Mouse (Mus musculus): ENCODE measurements around the gene Resp18.

Gene Resp18

DNA sequence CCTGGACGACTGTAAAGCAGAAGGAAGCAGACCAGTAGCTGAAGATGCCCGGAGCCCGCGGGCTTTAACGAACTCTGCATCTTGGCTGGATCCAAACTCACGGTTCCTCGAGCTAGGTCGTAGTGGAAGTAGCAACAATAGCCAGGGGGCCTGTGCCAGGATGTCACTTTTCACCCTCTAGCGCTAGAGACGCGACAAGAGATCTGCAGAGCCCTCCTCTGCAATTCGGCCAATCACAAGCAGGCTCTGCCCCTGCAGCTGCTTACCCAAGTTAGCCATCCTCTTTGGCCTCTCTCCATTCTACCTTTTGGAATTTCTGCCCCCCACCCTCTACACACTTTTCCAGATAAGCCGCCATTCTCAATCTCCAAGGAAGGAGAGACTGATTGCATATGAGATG lies at the start of gene Resp18:
Gene Resp18 (minus strand): TSS at position 188 of the 400 bp plus-strand sequence.
- peak; percentile 55 for DNase-seq (ENCODE audit: low read depth, low spot score)

DNA sequence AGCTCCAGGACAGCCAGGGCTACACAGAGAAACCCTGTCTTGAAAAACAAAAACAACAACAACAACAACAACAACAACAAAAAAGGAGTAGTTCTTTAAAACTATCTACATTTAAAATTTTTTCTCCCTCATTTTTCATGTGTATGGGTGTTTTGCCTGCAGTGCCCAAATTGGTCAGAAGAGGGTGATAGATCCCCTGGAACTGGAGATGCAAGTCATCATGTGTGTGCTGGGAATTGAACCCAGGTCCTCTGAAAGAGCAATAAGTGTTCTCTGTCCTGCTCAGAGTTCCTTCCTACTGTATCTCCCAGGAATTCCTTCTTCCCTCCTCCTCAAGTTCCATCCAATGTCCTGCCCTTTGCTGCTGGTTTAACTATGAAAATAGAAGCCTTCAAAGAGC lies 49.2 kb upstream of the Resp18 start:
- peak; percentile 47 for DNase-seq (ENCODE audit: low read depth, low spot score)

DNA sequence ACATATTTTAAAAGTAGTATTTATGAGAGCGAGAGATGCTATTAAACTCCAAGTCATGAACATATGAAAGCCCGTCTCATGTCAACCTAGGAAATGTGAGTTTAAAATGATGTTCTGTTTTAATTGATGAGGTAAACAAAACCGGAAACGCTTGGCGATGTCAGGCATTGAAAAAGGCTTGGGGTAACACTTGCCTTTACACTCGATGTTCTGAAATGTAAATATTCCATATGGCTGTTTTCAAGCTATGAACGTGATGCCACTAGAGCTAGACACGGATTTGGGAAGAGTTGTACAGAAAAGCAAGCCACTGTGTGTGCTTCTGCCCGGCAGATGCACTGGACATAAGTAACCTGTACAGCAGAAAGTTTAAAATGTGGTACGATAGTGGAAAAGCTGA lies 41.0 kb upstream of the Resp18 start:
- DNase-seq (ENCODE audit: low read depth, low spot score): no peak

DNA sequence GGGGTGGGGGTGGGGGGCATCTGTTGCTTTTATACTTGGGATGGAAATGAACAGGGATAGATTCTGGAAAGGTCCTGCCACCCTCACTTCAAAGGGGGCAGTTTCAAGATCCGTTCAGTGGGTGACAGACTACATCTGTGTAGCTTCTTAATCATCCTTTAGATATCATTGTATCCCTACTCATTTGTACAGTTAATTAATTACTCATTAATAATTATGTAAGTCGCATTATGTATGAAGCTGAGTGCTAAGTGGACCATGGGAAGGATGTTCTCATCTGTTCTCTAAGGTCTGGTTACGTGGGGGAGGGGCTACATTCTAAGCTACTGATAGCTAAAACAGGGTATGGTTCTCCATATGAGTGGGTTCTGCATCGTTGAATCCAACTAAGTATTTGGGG lies 40.5 kb upstream of the Resp18 start:
- DNase-seq (ENCODE audit: low read depth, low spot score): no peak

DNA sequence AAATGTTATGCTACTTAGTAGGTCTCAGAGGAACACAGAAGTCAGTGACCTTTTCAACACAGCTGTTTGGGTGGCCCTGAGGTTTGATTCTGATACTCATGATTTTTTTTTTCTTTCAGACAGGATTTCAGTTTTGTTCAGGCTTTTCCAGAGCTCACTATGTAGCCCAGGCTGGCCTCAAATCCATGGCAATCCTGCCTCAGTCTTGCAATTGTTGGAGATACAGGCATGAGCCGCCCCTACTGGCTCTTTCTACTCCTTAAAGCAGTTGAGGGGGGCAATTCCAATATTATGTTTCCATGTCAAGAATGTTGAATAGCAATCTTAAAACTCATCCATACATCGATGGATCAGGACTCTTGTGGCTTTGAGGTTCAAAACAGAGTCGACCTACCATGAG lies 40.1 kb upstream of the Resp18 start:
- no peak for DNase-seq (ENCODE audit: low read depth, low spot score)

DNA sequence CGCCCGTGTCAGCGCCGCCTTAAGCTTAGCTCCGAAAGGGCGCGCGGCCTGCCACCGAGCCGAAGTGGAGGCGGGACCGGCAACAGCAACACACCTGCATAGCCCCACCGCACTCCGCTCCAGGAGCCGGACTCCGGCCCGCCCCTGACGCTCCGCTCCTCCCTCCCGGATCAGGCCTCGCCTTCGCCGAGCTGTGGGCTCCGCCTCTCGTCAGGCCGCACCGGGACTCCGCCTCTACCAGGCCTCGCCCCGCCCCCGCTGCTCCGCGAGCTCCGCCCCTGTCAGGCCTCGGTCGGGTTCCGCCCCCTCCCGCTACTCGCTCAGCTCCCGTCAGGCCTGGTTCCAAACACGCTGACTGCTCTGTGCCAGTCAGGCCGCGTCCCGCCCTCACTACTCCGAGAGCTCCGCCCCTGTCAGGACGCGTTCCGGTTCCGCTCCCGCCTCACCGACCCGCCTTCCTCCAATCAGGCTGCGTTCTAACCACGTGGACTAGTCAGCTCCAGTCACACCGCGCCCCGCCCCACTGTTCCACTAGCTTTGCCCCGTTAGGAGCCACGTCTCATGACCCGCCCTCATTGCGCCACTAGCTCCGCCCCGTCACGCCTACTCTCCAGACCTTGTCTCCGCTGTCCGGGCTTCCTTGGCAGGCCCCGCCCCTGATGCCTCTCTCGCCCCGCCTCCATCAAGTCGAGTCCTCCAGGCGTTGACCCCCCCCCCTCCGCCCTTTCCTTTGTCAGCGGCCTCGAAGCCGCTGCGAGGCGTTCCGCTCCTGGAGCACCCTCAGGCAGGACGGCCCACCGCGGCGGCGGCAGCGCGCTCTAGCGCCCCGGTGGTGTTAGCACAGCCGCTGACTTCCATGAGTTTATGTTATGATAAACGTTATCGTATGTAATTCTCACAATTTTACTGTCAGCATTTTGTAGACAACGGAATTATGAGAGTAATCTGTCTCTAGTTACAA lies 39.3 kb upstream of the Resp18 start, which contains the start of gene Dnpep:
Gene Dnpep (minus strand): TSS at position 750 of the 961 bp plus-strand sequence.
- DNase-seq (ENCODE audit: low read depth, low spot score): peak; percentile 100

DNA sequence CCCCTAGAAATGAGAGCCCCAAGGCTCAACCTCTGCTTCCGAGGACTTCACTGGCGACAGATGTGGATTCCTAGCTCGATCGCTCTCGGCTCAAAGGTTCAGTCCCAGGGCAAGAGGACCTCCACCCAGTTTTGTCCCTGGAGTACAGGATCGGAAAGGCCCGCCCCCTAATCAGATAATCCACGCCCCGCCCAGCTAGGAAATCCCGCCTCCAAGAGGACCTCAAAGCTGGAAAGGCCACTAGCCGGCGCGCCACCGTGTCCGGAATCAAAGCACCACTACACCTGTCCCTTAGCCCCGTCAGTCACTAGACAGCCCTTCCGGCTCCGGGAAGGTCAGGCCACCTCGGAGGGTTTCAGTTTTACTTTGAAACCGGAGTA lies 38.6 kb upstream of the Resp18 start:
- DNase-seq (ENCODE audit: low read depth, low spot score): peak; percentile 93

DNA sequence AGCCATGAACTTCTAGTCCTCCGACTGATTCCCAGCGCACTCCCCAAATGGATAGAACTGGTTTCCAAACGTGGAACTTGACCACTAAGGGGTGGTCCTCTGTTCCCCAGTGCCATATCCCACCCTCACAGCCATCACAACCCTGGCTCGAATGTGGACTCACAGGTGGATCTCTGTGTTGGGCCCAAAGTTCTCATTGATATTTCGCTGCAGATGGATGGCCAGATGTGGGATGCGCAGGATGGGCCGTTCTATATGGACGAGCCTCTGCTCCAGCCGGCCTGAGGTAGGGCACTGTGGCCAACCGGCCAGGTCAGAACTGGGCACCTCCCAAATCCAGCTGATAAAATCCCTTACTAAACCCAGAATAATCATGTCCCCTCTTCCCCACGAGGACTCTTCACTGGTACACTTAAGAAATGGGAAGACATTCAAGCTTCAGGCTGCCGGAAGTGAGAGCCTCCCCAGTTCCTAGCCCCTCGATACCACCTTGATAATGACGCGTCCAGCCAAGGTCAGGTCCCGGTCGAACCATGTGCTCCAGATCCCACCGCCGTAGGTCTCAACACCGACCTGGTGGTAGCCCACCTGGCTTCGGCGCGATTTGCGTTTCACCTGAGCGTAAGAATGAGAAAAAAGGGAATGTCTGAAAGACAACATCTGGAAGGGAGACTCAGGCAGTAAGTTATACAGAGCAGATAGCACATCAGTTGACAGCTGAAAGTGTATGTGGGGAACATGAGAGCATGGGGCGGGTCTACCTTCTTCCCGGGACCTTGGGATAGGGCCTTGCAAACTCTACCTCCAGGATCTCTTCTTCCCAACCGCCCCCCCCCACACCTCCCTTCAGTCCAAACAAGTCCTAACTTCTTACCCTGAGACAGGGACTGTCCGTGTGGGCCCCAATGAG lies 37.5 kb upstream of the Resp18 start:
- no peak for DNase-seq (ENCODE audit: low read depth, low spot score)

DNA sequence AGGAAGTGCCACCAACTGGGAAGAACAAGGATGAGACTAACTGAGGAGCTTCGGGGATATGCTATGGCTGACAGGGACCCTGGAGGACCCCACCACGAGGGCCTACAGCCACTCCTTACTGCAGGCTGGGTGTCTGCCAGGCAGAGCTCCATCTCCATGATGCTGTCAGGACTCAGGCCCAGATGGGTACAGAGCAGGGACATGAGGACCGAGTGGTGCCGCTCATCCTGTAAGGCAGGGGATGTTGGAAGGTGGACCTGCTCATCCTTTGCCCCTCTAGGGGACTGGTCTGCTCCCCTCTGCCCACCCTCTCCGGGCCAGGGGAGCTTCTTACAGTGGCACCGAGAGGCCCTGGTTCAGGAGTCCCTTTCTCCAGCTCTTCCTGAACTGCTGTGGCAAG lies 36.8 kb upstream of the Resp18 start:
- DNase-seq (ENCODE audit: low read depth, low spot score): no peak

DNA sequence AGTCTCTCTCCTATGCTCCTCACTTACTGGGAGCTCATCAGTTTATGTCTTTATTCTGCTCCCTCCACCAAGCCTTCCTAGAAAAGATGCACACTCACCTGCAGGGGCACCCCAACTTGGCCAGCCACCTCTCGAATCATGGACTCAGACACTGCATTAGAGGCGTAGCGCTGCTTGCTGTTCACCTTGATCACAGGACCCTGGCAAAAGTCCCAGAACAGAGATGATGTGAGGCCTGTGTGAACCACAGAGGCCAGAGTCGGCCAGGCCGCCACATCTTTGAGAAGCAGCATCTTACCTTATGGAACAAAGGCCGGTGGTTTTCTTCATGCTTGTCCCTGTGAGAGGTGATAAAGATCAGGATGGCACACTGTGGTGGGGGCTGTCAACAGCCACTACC lies 33.5 kb upstream of the Resp18 start:
- DNase-seq (ENCODE audit: low read depth, low spot score): no peak

DNA sequence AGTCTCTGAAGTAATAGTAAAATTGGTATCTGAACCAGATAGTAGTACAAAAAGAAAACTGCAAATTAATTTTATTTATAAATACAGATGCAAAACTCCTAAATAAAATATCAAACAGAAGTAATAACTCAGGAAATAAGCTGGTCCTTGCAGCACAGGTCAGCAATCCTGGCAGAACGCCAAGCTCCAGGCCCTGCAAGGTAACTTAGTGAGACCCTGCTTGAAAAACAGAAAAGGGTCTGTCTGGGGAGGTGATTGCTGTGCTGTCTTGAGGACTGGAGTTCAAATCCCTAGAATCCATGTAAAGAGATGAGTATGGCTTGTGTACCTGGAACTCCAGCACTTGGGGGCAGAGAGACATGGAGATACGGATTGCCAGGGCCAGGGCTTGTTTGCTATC lies 26.4 kb upstream of the Resp18 start:
- no peak for DNase-seq (ENCODE audit: low read depth, low spot score)

DNA sequence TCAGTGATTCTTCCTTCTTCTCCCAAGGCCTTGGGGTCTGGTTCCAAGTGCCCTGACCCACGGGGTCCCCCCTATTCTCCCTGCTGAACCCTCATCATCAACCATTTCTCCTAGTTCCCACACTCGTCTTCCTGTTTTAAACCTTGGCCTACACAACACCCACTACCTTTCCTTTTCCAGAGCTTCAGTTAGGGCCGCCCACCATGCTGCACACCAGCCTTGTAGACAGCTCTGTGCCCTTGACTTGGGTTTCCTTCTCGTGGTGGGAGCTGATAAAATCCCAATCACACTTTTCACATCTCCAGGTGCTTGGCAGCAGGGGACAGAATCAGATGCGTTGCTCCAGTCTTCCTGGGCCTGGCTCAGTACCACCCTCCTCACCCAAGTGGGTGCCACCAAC lies 16.1 kb upstream of the Resp18 start:
- DNase-seq (ENCODE audit: low read depth, low spot score): no peak

DNA sequence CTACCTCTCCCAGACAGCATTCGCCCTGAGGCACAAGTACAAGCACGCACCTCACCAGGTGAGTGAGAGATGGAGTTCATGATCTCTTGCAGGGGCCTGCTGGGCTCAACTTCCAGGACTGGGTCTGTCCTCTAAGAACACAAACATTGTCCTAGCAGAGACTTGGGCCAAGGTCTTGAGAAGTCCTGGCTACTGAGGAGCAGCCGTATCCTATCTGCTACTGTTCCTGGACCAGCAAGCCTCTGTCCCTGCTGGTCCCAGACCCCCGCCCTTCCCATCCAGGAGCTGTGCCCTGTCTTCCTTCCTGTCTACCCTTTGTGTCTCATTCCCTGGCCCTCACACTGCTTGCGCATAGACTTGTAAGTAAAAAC lies 15.1 kb upstream of the Resp18 start:
- DNase-seq (ENCODE audit: low read depth, low spot score): no peak

DNA sequence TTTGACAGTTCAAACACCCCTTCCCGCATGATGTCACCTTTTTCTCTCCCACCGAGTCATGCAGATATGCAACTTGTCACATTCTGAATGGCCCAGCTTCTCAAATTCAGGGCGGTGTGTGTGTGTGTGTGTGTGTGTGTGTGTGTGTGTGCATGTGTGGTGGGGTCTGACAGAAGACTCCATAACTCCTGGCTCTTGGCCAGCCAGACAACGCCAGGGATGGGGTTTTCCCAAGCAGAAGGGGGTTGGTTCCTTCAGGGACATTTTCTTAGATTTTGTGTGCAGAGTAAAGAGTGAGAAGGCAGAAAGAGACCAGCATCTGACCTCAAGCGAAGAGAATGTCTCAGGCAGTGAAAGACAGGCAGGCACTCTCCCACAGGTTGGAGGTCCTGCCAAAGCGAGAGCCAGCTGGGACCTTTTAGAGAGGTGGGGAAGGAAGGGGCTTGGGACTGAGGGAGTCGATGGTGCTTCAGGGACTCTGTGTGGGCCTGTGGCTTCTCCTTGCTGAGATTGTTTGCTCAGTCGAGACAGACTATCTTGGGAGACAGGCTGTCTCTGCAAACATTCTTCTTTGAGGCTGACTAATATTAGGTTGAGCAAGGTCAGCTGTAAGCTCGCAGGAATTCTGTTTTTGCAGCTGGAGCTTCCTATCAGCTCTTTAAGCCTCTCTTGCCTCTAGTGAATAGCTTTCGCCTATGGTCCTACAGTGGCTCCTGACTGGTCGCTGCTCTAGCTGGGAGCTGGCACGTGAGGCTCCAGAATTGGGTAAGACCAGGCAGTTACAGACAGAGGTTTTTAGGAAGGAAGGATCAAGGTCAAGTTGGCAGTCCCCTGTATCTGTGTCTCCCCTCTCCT lies 14.5 kb upstream of the Resp18 start:
- no peak for DNase-seq (ENCODE audit: low read depth, low spot score)

DNA sequence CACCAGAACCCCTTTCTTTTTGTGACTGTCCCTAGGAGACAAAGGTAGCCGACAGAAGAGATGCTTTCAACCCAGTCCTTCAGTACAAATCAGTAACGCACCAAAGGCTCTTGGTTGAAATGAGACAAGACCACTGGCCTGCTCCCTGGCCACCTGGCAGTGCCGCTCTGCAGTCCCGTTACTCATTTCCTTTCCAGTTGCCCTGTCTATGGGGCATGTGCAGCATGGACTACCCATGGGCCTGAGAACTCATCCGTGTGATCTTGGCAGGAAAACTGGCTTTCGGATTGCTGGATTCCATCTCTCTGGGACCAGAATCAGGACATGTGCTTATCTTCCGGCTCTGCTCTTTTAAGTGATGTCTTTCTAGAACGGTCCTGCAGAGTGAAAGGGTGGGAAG lies 13.1 kb upstream of the Resp18 start:
- no peak for DNase-seq (ENCODE audit: low read depth, low spot score)

DNA sequence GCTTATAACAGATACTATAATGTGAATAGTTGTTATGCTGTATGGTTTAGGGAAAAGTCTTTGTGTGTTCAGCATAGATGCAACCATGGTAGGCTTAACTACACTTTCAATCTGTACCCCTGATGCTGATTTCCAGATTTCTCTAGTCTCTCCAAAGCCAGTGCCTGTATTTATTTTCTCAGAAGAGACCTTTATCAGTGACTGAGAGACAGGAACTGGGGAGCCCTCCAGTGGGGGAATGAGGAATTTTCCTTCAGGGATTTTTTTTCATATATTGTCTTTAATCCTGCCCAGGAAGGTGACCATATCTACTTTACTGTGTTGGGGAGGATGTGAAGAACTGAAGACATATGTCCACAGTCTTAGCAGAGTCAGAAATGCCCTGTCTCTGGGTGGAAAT lies 12.4 kb upstream of the Resp18 start:
- peak; percentile 36 for DNase-seq (ENCODE audit: low read depth, low spot score)

DNA sequence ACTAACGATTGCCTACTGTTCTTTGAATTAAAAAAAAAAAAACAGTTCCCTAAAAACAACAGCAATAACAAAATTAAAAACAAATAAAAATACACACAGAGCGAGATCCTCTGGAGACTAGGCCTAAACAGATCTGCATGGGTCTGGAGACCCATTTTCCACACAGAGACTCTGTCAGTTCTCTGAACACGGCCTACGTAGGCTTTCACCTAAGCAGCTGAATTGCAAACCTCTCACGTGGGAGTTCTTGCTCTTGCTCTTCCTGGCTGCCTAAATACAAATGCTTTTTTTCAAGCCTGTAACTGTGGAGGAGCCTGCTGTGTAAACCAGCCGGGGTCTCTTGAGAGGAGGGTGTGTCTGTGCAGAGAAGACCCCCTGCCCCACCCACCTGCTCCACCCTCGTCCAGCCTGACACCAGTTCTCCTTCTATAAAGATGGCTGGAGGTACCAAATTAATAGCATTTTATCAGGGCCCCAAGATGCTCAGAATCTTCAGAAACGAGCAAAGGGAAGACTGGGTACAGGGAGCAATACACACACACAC lies 11.7 kb upstream of the Resp18 start:
- no peak for DNase-seq (ENCODE audit: low read depth, low spot score)

DNA sequence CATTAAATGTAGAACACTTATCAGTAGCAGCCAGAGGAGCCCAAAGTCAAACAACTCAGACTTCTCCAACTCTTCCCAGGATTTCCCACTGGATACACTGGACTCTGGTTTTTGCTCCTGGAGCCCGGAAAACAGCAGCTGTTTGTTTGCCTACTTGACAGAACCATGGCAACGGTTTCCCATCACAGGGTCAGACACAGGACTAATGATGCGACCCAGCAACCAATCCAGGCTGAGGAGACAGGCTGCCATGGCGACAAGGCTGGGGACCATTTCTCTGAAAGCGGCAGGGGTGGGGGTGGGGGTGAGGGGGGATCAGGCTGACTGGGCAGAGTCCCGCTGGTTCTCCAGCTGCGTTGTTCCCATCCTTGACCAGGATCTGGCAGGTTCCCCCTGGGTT lies 11.2 kb upstream of the Resp18 start:
- no peak for DNase-seq (ENCODE audit: low read depth, low spot score)

DNA sequence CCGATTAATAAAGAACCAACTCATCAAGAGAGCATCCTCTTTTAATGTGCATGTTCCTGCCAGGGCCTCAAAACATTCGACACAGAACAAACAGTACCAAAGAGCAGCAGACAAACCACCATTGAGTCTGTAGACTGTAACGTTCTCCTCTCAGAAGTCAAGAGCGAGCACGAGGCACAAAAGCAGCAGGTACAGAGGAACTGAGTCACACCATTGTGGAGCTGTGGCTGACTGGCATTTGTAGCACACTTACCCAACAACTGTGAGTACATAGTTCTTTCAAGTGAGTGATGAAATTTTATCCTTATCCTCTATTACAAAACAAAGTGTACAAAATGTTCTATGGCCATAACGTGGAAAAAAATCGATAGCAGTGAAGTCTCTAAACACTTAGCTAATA lies 6.7 kb upstream of the Resp18 start:
- DNase-seq (ENCODE audit: low read depth, low spot score): no peak

DNA sequence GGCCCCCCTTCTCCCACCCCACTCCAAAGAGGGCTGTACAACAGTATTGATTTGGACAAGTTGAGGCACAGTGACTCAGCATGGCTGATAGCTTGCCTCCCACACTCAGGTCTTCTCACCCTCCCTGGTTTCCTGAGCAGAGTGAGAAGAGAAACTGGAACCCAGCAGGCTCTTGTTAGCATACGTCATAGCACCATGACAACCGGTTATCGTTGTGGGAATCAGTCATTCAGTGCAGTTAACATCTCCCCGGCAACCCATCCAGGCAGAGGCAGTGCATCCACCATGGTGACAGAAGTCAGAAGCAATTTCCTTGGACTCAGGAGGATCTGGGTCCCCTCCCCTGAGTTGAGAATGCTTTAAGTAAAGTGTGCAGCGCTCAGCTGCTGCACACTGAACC lies 4.8 kb upstream of the Resp18 start:
- no peak for DNase-seq (ENCODE audit: low read depth, low spot score)
